Mouse (Mus musculus): ENCODE measurements around the gene Igsf21. TPM values are rescaled to one million over a fixed set of nuclear protein-coding genes. Genes with fewer than 3 reads are reported as not detected.

The Igsf21 gene
- polyA plus RNA-seq, 1 experiment from 2014 or later: 12.7 TPM

- Histone ChIP-seq H3K36me3 (ENCODE audit: control insufficient read depth, insufficient read depth, low read length) (no peaks in the 10 kb centered on the region), H3K27ac (ENCODE audit: low read depth, low read length) (no peak overlapping the region), H3K9ac (ENCODE audit: low read length) (no peak overlapping the region), H3K27me3 (ENCODE audit: control insufficient read depth, insufficient read depth, low read length) (no peaks in the 10 kb centered on the region), H3K4me3 (ENCODE audit: low read depth, low read length) (no peak overlapping the region), H3K4me2 (ENCODE audit: low read depth, low read length, severe bottlenecking) (no peak overlapping the region), H3K9me3 (ENCODE audit: control insufficient read depth, low read length) (no peaks in the 10 kb centered on the region), H3K4me1 (replicated peaks; ENCODE audit: control insufficient read depth, insufficient read depth, low read length) (peaks cover 15% of the 10 kb centered on the region; the same call in 1 of the 2 replicates)
- ATAC-seq (replicated peaks; ENCODE audit: low FRiP score): no peak
- DNase-seq (ENCODE audit: low spot score): no peak
- 76% methylated on average over 9 of the region's 9 CpGs for WGBS
Observed at GRCm38 (mm10) chr4:140215205-140215604, 31.4 kb downstream of the Igsf21 start.

DNA sequence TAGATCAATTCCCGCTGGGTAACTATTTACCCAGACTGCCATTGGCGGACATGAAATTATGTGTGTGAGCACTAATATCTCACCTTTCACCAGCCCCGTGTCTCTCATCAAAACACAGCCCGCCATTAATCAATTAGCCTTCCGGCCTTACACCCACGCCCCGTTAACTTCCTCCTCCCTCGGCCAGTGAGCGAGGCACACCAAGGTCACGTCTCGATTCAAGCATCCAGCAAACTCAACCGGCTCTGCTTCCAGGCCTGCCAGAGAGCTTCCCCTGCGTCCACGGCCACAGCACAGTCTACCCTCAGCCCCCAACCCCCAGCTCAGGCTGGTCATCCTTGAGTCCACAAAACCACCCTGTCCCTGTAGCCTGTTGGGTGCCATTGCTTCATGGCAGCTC, 32.2 kb downstream of the Igsf21 start:
- H3K4me2 ChIP-seq (ENCODE audit: low read depth, low read length, severe bottlenecking): no peak overlapping the region

DNA sequence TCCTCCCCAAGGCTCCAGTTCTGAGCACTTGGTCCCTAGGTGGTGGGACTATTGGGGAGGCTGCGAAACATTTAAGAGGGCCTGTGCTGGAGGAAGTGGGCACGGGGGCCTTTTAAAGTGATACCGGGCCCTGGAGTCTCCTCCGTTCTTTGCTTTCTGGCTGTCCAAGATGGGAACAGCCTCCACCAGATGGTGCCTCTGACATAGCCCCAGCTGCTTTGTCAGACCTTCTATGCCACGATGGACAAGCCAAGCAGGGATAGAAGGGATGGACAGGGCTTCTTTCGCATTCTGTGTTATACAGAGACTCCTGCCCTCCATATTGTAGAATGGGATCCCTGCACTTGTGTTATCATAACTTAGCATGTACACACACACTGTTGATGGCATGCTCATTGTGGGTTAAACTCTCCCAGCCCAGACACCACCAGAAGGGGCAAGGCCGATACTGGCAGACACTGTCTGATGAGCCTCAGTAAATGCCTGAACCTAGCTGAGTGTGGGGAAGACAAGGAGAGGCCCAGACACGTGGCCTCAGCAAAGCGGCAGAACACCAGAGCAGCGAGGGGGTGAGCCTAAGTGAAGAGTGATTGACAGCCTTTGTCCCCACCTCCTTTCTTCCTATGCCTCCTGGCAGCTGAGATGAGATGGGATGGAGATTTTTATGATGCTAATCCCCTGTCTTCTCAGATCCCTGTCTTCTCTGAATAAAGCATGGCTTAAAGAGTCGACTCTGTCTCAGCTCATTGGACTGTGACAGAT, 36.3 kb downstream of the Igsf21 start:
- no peak overlapping the region for H3K9ac ChIP-seq (ENCODE audit: low read length)

More for the DNA sequence above, 32.2 kb downstream of the Igsf21 start:
- Histone ChIP-seq H3K4me1 (replicated peaks; ENCODE audit: control insufficient read depth, insufficient read depth, low read length) (peaks cover 15% of the 10 kb centered on the region; the same call in 1 of the 2 replicates), H3K36me3 (ENCODE audit: control insufficient read depth, insufficient read depth, low read length) (no peaks in the 10 kb centered on the region), H3K27me3 (ENCODE audit: control insufficient read depth, insufficient read depth, low read length) (no peaks in the 10 kb centered on the region), H3K27ac (ENCODE audit: low read depth, low read length) (no peak overlapping the region), H3K4me3 (ENCODE audit: low read depth, low read length) (no peak overlapping the region), H3K9ac (ENCODE audit: low read length) (no peak overlapping the region), H3K9me3 (ENCODE audit: control insufficient read depth, low read length) (no peaks in the 10 kb centered on the region)
- DNase-seq (ENCODE audit: low spot score) (no peak), ATAC-seq (replicated peaks; ENCODE audit: low FRiP score) (no peak)
- 62% methylated on average over 14 of the region's 14 CpGs for WGBS

GRCm38 (mm10) chr4:140205811-140206231, 40.8 kb downstream of the Igsf21 start:
- DNase-seq (ENCODE audit: low spot score) (no peak), ATAC-seq (replicated peaks; ENCODE audit: low FRiP score) (no peak)
- Histone ChIP-seq H3K9me3 (ENCODE audit: control insufficient read depth, low read length) (no peaks in the 10 kb centered on the region), H3K9ac (ENCODE audit: low read length) (no peak overlapping the region), H3K27me3 (ENCODE audit: control insufficient read depth, insufficient read depth, low read length) (no peaks in the 10 kb centered on the region), H3K4me1 (replicated peaks; ENCODE audit: control insufficient read depth, insufficient read depth, low read length) (peaks cover 4% of the 10 kb centered on the region; the same call in 1 of the 2 replicates), H3K4me2 (ENCODE audit: low read depth, low read length, severe bottlenecking) (no peak overlapping the region), H3K27ac (ENCODE audit: low read depth, low read length) (no peak overlapping the region), H3K4me3 (ENCODE audit: low read depth, low read length) (no peak overlapping the region), H3K36me3 (ENCODE audit: control insufficient read depth, insufficient read depth, low read length) (no peaks in the 10 kb centered on the region)
- WGBS: 72% methylated on average over 12 of the region's 12 CpGs

More for the DNA sequence above, 36.3 kb downstream of the Igsf21 start:
- peaks cover 6% of the 10 kb centered on the region; the same call in 1 of the 2 replicates for H3K4me1 ChIP-seq (replicated peaks; ENCODE audit: control insufficient read depth, insufficient read depth, low read length)
- no peaks in the 10 kb centered on the region for H3K27me3 ChIP-seq (ENCODE audit: control insufficient read depth, insufficient read depth, low read length)
- no peaks in the 10 kb centered on the region for H3K36me3 ChIP-seq (ENCODE audit: control insufficient read depth, insufficient read depth, low read length)
- H3K9me3 ChIP-seq (ENCODE audit: control insufficient read depth, low read length): no peaks in the 10 kb centered on the region
- 66% methylated on average over 11 of the region's 11 CpGs for WGBS
- no peak overlapping the region for H3K4me3 ChIP-seq (ENCODE audit: low read depth, low read length)
- H3K4me2 ChIP-seq (ENCODE audit: low read depth, low read length, severe bottlenecking): no peak overlapping the region
- no peak for ATAC-seq (replicated peaks; ENCODE audit: low FRiP score)
- DNase-seq (ENCODE audit: low spot score): no peak
- no peak overlapping the region for H3K27ac ChIP-seq (ENCODE audit: low read depth, low read length)

GRCm38 (mm10) chr4:140204775-140205174, 41.8 kb downstream of the Igsf21 start:
- Histone ChIP-seq H3K36me3 (ENCODE audit: control insufficient read depth, insufficient read depth, low read length) (no peaks in the 10 kb centered on the region), H3K27ac (ENCODE audit: low read depth, low read length) (no peak overlapping the region), H3K9ac (ENCODE audit: low read length) (no peak overlapping the region), H3K9me3 (ENCODE audit: control insufficient read depth, low read length) (no peaks in the 10 kb centered on the region), H3K4me2 (ENCODE audit: low read depth, low read length, severe bottlenecking) (no peak overlapping the region), H3K4me3 (ENCODE audit: low read depth, low read length) (no peak overlapping the region), H3K27me3 (ENCODE audit: control insufficient read depth, insufficient read depth, low read length) (no peaks in the 10 kb centered on the region), H3K4me1 (replicated peaks; ENCODE audit: control insufficient read depth, insufficient read depth, low read length) (no peaks in the 10 kb centered on the region)
- ATAC-seq (replicated peaks; ENCODE audit: low FRiP score) (no peak), DNase-seq (ENCODE audit: low spot score) (no peak)
- WGBS: 90% methylated on average over 10 of the region's 10 CpGs

DNA sequence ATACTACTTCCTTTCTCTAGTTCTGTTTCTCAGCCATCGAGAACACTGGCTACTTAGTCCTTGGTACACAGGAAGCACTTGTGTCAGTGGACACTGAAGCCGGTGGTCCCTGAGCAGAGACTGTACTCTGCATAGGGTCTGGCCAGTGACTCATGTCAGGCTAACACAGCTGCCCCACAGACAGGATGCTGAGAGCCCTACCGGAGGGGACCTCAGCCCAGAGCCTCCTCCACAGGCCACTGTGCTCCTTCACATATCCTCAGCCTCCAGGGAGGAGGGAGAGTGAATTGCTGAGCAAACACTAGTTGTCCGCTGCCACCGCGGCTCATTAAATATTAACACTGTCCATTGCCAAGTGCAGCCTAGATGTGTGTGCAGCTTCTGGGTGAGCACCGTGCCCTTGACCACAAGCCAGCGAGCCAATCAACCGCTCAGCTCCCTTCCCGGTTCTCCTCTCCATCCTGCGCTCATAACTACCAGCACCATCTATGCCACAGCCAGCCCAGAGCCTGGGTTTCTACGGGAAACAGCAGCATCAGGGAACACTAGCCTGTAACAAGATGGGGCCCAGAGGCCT, 42.8 kb downstream of the Igsf21 start:
- ATAC-seq (replicated peaks; ENCODE audit: low FRiP score): no peak
- no peaks in the 10 kb centered on the region for H3K27me3 ChIP-seq (ENCODE audit: control insufficient read depth, insufficient read depth, low read length)

GRCm38 (mm10) chr4:140202196-140202595, 44.4 kb downstream of the Igsf21 start:
- Histone ChIP-seq H3K4me1 (replicated peaks; ENCODE audit: control insufficient read depth, insufficient read depth, low read length) (no peaks in the 10 kb centered on the region), H3K27ac (ENCODE audit: low read depth, low read length) (no peak overlapping the region), H3K4me2 (ENCODE audit: low read depth, low read length, severe bottlenecking) (no peak overlapping the region), H3K9ac (ENCODE audit: low read length) (no peak overlapping the region), H3K36me3 (ENCODE audit: control insufficient read depth, insufficient read depth, low read length) (no peaks in the 10 kb centered on the region), H3K4me3 (ENCODE audit: low read depth, low read length) (no peak overlapping the region), H3K9me3 (ENCODE audit: control insufficient read depth, low read length) (no peaks in the 10 kb centered on the region), H3K27me3 (ENCODE audit: control insufficient read depth, insufficient read depth, low read length) (no peaks in the 10 kb centered on the region)
- 47% methylated on average over 6 of the region's 6 CpGs for WGBS
- ATAC-seq (replicated peaks; ENCODE audit: low FRiP score) (no peak), DNase-seq (ENCODE audit: low spot score) (no peak)

More for the DNA sequence above, 42.8 kb downstream of the Igsf21 start:
- H3K4me3 ChIP-seq (ENCODE audit: low read depth, low read length): no peak overlapping the region
- DNase-seq (ENCODE audit: low spot score): no peak
- no peaks in the 10 kb centered on the region for H3K9me3 ChIP-seq (ENCODE audit: control insufficient read depth, low read length)
- no peak overlapping the region for H3K4me2 ChIP-seq (ENCODE audit: low read depth, low read length, severe bottlenecking)
- 91% methylated on average over 12 of the region's 12 CpGs for WGBS
- no peak overlapping the region for H3K9ac ChIP-seq (ENCODE audit: low read length)
- H3K4me1 ChIP-seq (replicated peaks; ENCODE audit: control insufficient read depth, insufficient read depth, low read length): no peaks in the 10 kb centered on the region
- H3K36me3 ChIP-seq (ENCODE audit: control insufficient read depth, insufficient read depth, low read length): no peaks in the 10 kb centered on the region
- H3K27ac ChIP-seq (ENCODE audit: low read depth, low read length): no peak overlapping the region

- 84% methylated on average over 14 of the region's 14 CpGs for WGBS
- Histone ChIP-seq H3K4me3 (ENCODE audit: low read depth, low read length) (no peak overlapping the region), H3K27ac (ENCODE audit: low read depth, low read length) (no peak overlapping the region), H3K4me1 (replicated peaks; ENCODE audit: control insufficient read depth, insufficient read depth, low read length) (no peaks in the 10 kb centered on the region), H3K4me2 (ENCODE audit: low read depth, low read length, severe bottlenecking) (no peak overlapping the region), H3K27me3 (ENCODE audit: control insufficient read depth, insufficient read depth, low read length) (no peaks in the 10 kb centered on the region), H3K9ac (ENCODE audit: low read length) (no peak overlapping the region), H3K9me3 (ENCODE audit: control insufficient read depth, low read length) (no peaks in the 10 kb centered on the region), H3K36me3 (ENCODE audit: control insufficient read depth, insufficient read depth, low read length) (no peaks in the 10 kb centered on the region)
- ATAC-seq (replicated peaks; ENCODE audit: low FRiP score): no peak
- DNase-seq (ENCODE audit: low spot score): no peak
Observed at GRCm38 (mm10) chr4:140200296-140200695, 46.3 kb downstream of the Igsf21 start.
